30 mouse cellular contexts compared by ENCODE assay signal in the genomic region with DNA sequence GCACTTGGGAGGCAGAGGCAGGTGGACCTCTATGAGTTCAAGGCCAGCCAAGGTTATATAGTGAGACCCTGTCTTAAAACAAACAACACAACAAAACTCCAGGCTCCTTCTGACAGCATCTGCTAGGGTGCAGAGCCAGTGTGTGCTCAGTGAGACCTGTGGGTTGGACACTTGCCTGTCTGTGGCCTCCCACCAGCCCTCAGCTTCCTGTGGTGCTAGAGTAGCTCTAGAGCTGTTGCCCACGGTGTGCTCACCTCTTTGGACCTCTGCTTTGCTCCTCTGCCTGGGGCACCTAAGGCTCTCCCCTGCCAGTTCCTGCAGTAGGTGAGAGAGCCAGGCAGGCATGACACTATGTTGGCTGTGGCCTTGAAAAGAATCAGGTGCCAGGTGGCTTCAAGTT. TPM values are rescaled to one million over a fixed set of nuclear protein-coding genes. Genes with fewer than 3 reads are reported as not detected.
DNase-seq lines count a peak whose midpoint lies in the region; ATAC-seq and TF ChIP-seq lines count a peak whose summit lies in the region.
"Had no signal": no experiment of that assay in that cellular context is flagged by ENCODE, and none has a peak within 500 bp of the region (broad histone marks: within the 10 kb centered on the region; RNA-seq: fewer than 3 reads in every experiment).

No protein-coding gene starts in this region.

- peaks cover 30% of the 10 kb centered on the region for H3K4me1 ChIP-seq in neural tube, embryonic 11.5 days (ENCODE audit: control insufficient read depth, insufficient read depth, low read length)
- peaks cover 80% of the 10 kb centered on the region for H3K4me1 ChIP-seq in olfactory bulb, adult 2 months (ENCODE audit: control insufficient read depth, insufficient read depth, low read length)

- WGBS in neural tube, embryonic 11.5 days: 80% methylated on average over 1 of the region's 1 CpGs
- WGBS in olfactory bulb, adult 2 months: 65% methylated on average over 1 of the region's 1 CpGs

- H3K9ac ChIP-seq in neural tube, embryonic 11.5 days (ENCODE audit: low read length): no peak overlapping the region
- H3K9ac ChIP-seq: embryonic facial prominence, embryonic 13.5 days; forebrain, embryonic 12.5 days; forebrain, embryonic 15.5 days; heart, embryonic 13.5 days; hindbrain, embryonic 12.5 days; hindbrain, embryonic 15.5 days had no signal

- intact Hi-C loops in gastrocnemius, postnatal 36 days (cut with DNase I): no loop called here

- no peak overlapping the region for H3K4me2 ChIP-seq in neural tube, embryonic 11.5 days (ENCODE audit: low read depth)
- H3K4me2 ChIP-seq: embryonic facial prominence, embryonic 13.5 days; forebrain, embryonic 12.5 days; forebrain, embryonic 15.5 days; heart, embryonic 13.5 days; hindbrain, embryonic 12.5 days; hindbrain, embryonic 15.5 days had no signal

- no peak for ATAC-seq in neural tube, embryonic 11.5 days (ENCODE audit: insufficient read depth, low FRiP score, low TSS enrichment)
- ATAC-seq in megakaryocyte, adult 5-6 weeks (ENCODE audit: poor library complexity, severe bottlenecking): peak; percentile 38; the same call in 1 of the 2 replicates
- ATAC-seq: activated CD4-positive, CD25-positive, alpha-beta regulatory T cell, adult 4 months; CD4-positive, CD25-positive, alpha-beta regulatory T cell, adult 4 months; forebrain, embryonic 15.5 days had no signal

- H3K36me3 ChIP-seq in neural tube, embryonic 11.5 days (ENCODE audit: control insufficient read depth, insufficient read depth, low read length): no peaks in the 10 kb centered on the region
- H3K36me3 ChIP-seq: embryonic facial prominence, embryonic 10.5 days; embryonic facial prominence, embryonic 13.5 days; forebrain, embryonic 12.5 days; forebrain, embryonic 15.5 days; heart, embryonic 10.5 days; heart, embryonic 13.5 days; hindbrain, embryonic 12.5 days; hindbrain, embryonic 15.5 days had no signal

- no peak for TF ChIP-seq CTCF in olfactory bulb, adult 2 months (IDR thresholded peaks at IDR 0.05; ENCODE audit: insufficient read depth, low read depth, low read length)

- H3K27ac ChIP-seq in neural tube, embryonic 11.5 days (ENCODE audit: low read depth, low read length): no peak overlapping the region
- peak overlapping the region; percentile 81 for H3K27ac ChIP-seq in olfactory bulb, adult 2 months (ENCODE audit: insufficient read depth, low read depth, low read length)
- H3K27ac ChIP-seq: embryonic facial prominence, embryonic 10.5 days; embryonic facial prominence, embryonic 13.5 days; forebrain, embryonic 12.5 days; forebrain, embryonic 15.5 days; heart, adult 2 months; heart, embryonic 10.5 days; heart, embryonic 13.5 days; hindbrain, embryonic 12.5 days; hindbrain, embryonic 15.5 days had no signal

- no peak overlapping the region for H3K4me3 ChIP-seq in neural tube, embryonic 11.5 days (ENCODE audit: low read depth, low read length)
- no peak overlapping the region for H3K4me3 ChIP-seq in olfactory bulb, adult 2 months (ENCODE audit: insufficient read depth, low read depth, low read length)
- H3K4me3 ChIP-seq: embryonic facial prominence, embryonic 10.5 days; embryonic facial prominence, embryonic 13.5 days; erythroblast, embryonic 14.5 days; forebrain, embryonic 12.5 days; forebrain, embryonic 15.5 days; heart, adult 2 months; heart, embryonic 10.5 days; heart, embryonic 13.5 days; hindbrain, embryonic 12.5 days; hindbrain, embryonic 15.5 days had no signal

- H3K27me3 ChIP-seq in neural tube, embryonic 11.5 days (ENCODE audit: control insufficient read depth, insufficient read depth, low read length): no peaks in the 10 kb centered on the region
- H3K27me3 ChIP-seq: embryonic facial prominence, embryonic 13.5 days; forebrain, embryonic 15.5 days; hindbrain, embryonic 15.5 days had no signal

- DNase-seq in neural tube, embryonic 11.5 days (ENCODE audit: low spot score): peak; percentile 1
- no peak for DNase-seq in neural tube, embryonic 10.5 days (ENCODE audit: extremely low spot score, low spot score)
- DNase-seq in gastrocnemius, postnatal 36 days: no peak
- DNase-seq in cerebellum, adult 9-10 months: no peak
- DNase-seq: adrenal gland, postnatal 10 days; adrenal gland, postnatal 36 days; cerebellum, adult 18-20 months; cerebellum, adult 9-11 months; cerebellum, postnatal 25 days; embryo, embryonic 11 days; gastrocnemius, postnatal 25 days; heart, adult 2 months; heart, postnatal 14 days; heart, postnatal 4 days had no signal

- no peaks in the 10 kb centered on the region for H3K9me3 ChIP-seq in neural tube, embryonic 11.5 days (ENCODE audit: control insufficient read depth, low read length)
- H3K9me3 ChIP-seq: embryonic facial prominence, embryonic 10.5 days; embryonic facial prominence, embryonic 13.5 days; forebrain, embryonic 12.5 days; forebrain, embryonic 15.5 days; heart, embryonic 10.5 days; heart, embryonic 13.5 days; hindbrain, embryonic 12.5 days; hindbrain, embryonic 15.5 days had no signal

- no peak for TF ChIP-seq POLR2A in olfactory bulb, adult 2 months (IDR thresholded peaks at IDR 0.05; ENCODE audit: insufficient read depth, low read depth, low read length)

RNA-seq across cellular contexts. Expression of gene Dpysl4, which starts 58.0 kb away (rescaled TPM):
- polyA plus RNA-seq in neural tube, embryonic 11.5 days (2014; fragmentation: Nextera tagmentation; extraction: Ambion mirVana): 295 and 318 TPM in 2 replicates
- not detected in 2 replicates for total RNA-seq in megakaryocyte, adult 5-6 weeks (2015)
- total RNA-seq in megakaryocyte, adult 5-6 weeks (2017): not detected in 2 replicates
- not detected in 2 replicates for polyA plus RNA-seq in olfactory bulb, adult 2 months (2012; ENCODE audit: insufficient read depth, insufficient read length, low replicate concordance, missing spikeins)
- under 1 TPM; 0.30 to 0.51 TPM for total RNA-seq in gastrocnemius, postnatal 36 days (2021)
- total RNA-seq: granulocyte monocyte progenitor cell, adult 5-6 weeks; MEL had no signal
- polyA plus RNA-seq: activated CD4-positive, CD25-positive, alpha-beta regulatory T cell, adult 4 months; C2C12; CD4-positive, CD25-positive, alpha-beta regulatory T cell, adult 4 months; erythroblast, embryonic 14.5 days had no signal
